Mouse (Mus musculus) spleen, adult 2 months (tissue): Measurements from ENCODE around the gene 1700007K13Rik. TPM values are rescaled to one million over a fixed set of nuclear protein-coding genes. Genes with fewer than 3 reads are reported as not detected.
A peak's percentile ranks its signal among the peaks of the same experiment; 100 is the strongest.

ENCODE experiments used
- DNase-seq, 2 experiments: peaks; one replicate each; pipeline versions ENCODE4 v3.0.0 to v3.0.0-alpha.2; 2012 to 2021; ENCODE audit warnings: low spot score in 2 of 2, low read depth in 1 of 2
- H3K27ac ChIP-seq: fragments of 200-500 bp; 2 replicates; pipeline ENCODE4 v1.5.1; 2012; ENCODE audit warnings: low read length, inconsistent platforms; ENCODE audit not compliant: insufficient read depth
- H3K27me3 ChIP-seq: fragments of 200-500 bp; 2 replicates; pipeline ENCODE4 v1.6.1; 2012; ENCODE audit warnings: mild to moderate bottlenecking, moderate library complexity, low read length, inconsistent platforms; ENCODE audit not compliant: control insufficient read depth, insufficient read depth
- H3K36me3 ChIP-seq: fragments of 200-500 bp; 2 replicates; pipeline ENCODE4 v1.6.1; 2012; ENCODE audit warnings: mild to moderate bottlenecking, low read length, inconsistent platforms; ENCODE audit not compliant: control insufficient read depth, insufficient read depth
- H3K4me1 ChIP-seq: fragments of 200-500 bp; 2 replicates; pipeline ENCODE4 v1.6.1; 2011; ENCODE audit warnings: inconsistent platforms; ENCODE audit not compliant: control insufficient read depth, insufficient read depth, insufficient read length
- H3K4me3 ChIP-seq: fragments of 200-500 bp; 2 replicates; pipeline ENCODE4 v1.5.1; 2011; ENCODE audit warnings: mild to moderate bottlenecking, inconsistent platforms; ENCODE audit not compliant: insufficient read depth, insufficient read length; ENCODE audit errors: extremely low read depth
- CTCF ChIP-seq: fragments of 200-500 bp; IDR thresholded peaks from 2 replicates; pipeline ENCODE4 v1.5.1; 2011; ENCODE audit warnings: mild to moderate bottlenecking, inconsistent platforms; ENCODE audit not compliant: insufficient read depth, insufficient read length, insufficient replicate concordance; ENCODE audit errors: extremely low read depth
- POLR2A ChIP-seq: fragments of 200-500 bp; IDR thresholded peaks from 2 replicates; pipeline ENCODE4 v1.6.1; 2011; ENCODE audit warnings: low read depth, low read length, inconsistent platforms
- WGBS: fragments of 180-500 bp; shearing (Covaris S2); methylation state at CpG from one replicate; pipeline ENCODE4 v1.1.7; 2018; 5-methylcytosine and 5-hydroxymethylcytosine counted together
- polyA plus RNA-seq: library from polyadenylated mRNA; depleted of rRNA; stranded (reverse); fragments of >200 nt; gene quantifications from 2 replicates; pipeline ENCODE4 v1.2.3, GENCODE M21; 2012

The 1700007K13Rik gene
- polyA plus RNA-seq, 1 experiment: not detected

DNA sequence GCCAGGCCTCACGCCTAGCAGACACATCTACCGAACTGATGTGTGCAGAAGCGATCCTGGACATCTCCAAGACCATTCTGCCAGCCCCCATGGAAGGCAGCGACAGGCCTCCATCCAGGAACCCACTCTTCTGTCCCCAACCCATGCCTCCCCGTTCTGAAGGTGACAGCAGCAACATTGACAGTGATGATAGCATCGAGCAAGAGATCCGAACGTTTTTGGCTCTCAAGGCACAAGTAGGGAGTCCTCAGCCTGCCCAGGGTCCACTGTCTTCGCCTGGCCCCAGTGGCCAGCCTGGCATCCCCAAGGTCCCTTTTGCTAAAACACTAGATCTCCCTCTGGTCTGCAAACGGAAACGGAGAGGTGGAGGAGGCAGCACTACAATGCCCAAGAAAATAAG is 14.5 kb downstream of the 1700007K13Rik start:
- Histone ChIP-seq H3K27ac (no peak overlapping the region), H3K27me3 (peaks cover 8% of the 10 kb centered on the region; the same call in 1 of the 2 replicates), H3K36me3 (no peaks in the 10 kb centered on the region), H3K4me3 (no peak overlapping the region), H3K4me1 (peaks cover 4% of the 10 kb centered on the region; the same call in 1 of the 2 replicates)
- WGBS: 93% methylated on average over 11 of the region's 11 CpGs
- no peak for DNase-seq
- TF ChIP-seq CTCF: no peak
- no peak for TF ChIP-seq POLR2A

DNA sequence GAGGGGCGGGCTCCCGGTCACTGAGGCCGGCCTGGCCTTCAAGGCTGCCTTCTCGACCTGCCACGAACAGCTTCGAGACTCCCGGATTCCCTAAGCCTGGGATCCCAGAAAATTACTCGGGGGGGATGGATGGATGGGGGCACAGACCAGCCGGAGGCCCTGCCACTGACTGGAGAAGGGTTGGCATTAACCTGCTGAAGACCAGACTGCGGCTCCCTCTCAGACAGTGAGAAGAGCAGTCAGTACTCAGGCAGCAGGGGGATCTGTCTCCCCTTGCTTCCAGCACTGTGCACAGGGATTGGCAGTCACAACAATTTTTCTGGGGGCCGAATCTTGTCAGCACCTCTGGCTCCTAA is 18.8 kb downstream of the 1700007K13Rik start:
- H3K27me3 ChIP-seq: peaks cover 10% of the 10 kb centered on the region; the same call in 1 of the 2 replicates
- DNase-seq: no peak
- TF ChIP-seq CTCF (no peak), POLR2A (no peak)
- peaks cover 7% of the 10 kb centered on the region; the same call in 1 of the 2 replicates for H3K4me1 ChIP-seq
- peak overlapping the region; percentile 47; the same call in 1 of the 2 replicates for H3K4me3 ChIP-seq
- 26% methylated on average over 11 of the region's 11 CpGs for WGBS
- no peaks in the 10 kb centered on the region for H3K36me3 ChIP-seq
- no peak overlapping the region for H3K27ac ChIP-seq

DNA sequence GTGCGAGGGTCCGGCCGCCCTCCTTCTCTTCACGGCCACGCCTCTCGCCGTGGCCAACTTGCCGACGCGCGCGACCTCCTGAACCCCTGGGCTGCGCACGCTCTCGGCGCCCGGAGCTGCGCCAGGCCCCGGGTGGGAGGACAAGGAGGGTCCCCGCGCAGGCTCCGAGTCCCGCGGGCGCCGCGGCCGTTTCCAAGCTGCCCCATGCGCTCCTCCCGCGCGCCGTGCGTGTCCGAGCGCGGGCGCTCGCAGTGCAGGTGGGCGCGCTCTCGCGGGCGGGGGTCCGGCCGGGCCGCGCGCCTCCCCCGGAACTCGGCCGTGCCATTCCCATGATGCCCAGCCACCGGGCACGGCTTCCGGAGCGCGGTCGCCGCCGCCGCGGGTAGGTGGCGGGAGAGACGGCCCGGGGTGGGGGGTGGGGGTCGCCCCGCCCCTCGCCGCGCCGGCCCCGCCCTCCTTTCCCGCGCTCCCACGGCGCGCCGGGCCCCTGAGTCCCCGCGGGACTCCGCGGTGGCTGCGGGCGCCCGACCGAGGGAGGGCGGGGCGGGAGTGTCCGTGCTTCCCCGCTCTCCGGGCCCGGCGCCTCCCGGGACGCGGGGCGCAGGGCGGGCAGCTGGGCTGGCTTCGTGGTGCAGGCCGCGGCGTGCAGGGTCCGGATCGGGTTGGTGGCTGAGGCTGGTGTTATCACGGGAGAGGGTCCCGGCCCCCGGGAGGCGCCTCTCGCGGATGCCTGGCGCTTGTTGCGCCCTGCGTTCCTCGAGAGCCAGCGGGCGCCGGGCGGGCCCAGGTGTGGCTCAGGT is 19.4 kb downstream of the 1700007K13Rik start, which contains the start of gene Ppp1r26:
Gene Ppp1r26, plus strand, starts transcription at position 286 of the 800 bp plus-strand sequence.
- Histone ChIP-seq H3K27ac (no peak within 1 kb of the TSS), H3K4me1 (peaks cover 7% of the 10 kb centered on the region; the same call in 1 of the 2 replicates), H3K36me3 (no peaks in the 10 kb centered on the region), H3K4me3 (peak within 1 kb of the TSS; percentile 47), H3K27me3 (peaks cover 10% of the 10 kb centered on the region; the same call in 1 of the 2 replicates)
- 2% methylated on average over 114 of the region's 118 CpGs for WGBS
- no peak for TF ChIP-seq POLR2A
- no peak for TF ChIP-seq CTCF
- no peak for DNase-seq

DNA sequence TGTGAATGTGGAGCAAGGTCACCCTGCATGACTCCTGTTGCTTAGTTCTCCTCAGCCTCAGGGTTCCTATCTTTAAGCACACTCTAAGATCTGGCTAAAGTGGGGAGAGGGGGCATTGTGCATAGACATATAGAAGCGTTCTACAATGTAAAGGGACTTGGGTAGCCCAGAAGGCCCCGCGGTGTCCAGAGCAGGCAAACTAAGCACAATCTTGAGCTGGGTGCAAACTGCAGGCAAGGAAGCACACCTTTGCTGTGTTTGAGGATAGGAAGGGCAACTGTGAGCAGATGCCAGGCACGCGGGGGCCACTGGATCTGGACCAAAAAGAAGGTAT is 20.0 kb downstream of the 1700007K13Rik start:
- H3K4me3 ChIP-seq: peak overlapping the region; percentile 47; the same call in 1 of the 2 replicates
- WGBS: 10% methylated on average over 5 of the region's 5 CpGs
- no peak for TF ChIP-seq CTCF
- TF ChIP-seq POLR2A: no peak
- no peak for DNase-seq
- H3K27me3 ChIP-seq: peaks cover 10% of the 10 kb centered on the region; the same call in 1 of the 2 replicates
- H3K27ac ChIP-seq: no peak overlapping the region
- H3K4me1 ChIP-seq: peaks cover 7% of the 10 kb centered on the region; the same call in 1 of the 2 replicates
- no peaks in the 10 kb centered on the region for H3K36me3 ChIP-seq

DNA sequence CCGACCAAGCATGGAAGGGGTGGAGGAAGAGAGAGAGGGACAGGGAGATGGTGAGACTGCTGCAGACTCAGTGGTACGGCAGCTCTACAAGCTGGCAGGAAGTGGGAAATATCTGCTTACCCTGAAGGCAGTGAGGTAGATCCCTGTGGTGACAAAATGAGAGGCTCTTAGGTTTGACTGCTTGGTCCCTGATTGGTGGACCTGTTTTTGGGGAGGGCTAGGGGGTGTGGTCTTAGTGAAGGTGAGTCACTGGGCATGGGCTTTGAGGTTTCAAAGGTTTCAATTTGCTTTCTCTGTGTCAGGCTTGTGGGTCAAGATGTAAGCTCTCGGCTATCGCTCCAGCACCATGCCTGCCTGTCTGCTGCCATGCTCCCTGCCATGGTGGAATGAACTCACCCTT is 21.1 kb downstream of the 1700007K13Rik start:
- peaks cover 7% of the 10 kb centered on the region; the same call in 1 of the 2 replicates for H3K4me1 ChIP-seq
- H3K4me3 ChIP-seq: no peak overlapping the region
- peaks cover 10% of the 10 kb centered on the region; the same call in 1 of the 2 replicates for H3K27me3 ChIP-seq
- TF ChIP-seq POLR2A (no peak), CTCF (no peak)
- no peak overlapping the region for H3K27ac ChIP-seq
- no peak for DNase-seq
- H3K36me3 ChIP-seq: no peaks in the 10 kb centered on the region
- WGBS: 60% methylated on average over 4 of the region's 4 CpGs

- no peak for DNase-seq
- Histone ChIP-seq H3K4me3 (no peak overlapping the region), H3K27ac (no peak overlapping the region), H3K4me1 (no peaks in the 10 kb centered on the region), H3K27me3 (no peaks in the 10 kb centered on the region), H3K36me3 (no peaks in the 10 kb centered on the region)
- WGBS: 44% methylated on average over 6 of the region's 6 CpGs
- TF ChIP-seq POLR2A: no peak
- TF ChIP-seq CTCF: no peak
Observed at GRCm38 (mm10) chr2:28440842-28441241, 25.3 kb downstream of the 1700007K13Rik start.

DNA sequence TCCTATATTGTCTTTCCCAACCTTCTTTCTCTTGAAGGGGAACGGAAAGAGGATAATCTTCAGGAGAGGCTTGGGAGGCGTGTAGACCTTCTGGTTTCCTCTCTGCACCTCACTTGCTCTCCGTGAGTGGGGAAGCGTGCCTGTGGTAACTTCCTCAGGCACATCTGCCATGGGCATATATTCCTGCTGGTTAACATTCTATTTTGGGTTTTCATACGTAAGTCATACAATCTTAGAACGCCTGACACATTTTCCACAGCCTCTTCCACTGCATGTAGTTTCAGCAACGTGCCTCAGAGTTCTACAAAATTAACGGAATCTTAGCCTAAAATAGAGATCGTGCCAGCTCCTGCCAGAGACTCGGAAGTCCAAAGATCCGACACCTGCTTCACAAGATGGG is 30.7 kb downstream of the 1700007K13Rik start:
- H3K4me1 ChIP-seq: no peaks in the 10 kb centered on the region
- H3K4me3 ChIP-seq: no peak overlapping the region
- H3K27me3 ChIP-seq: no peaks in the 10 kb centered on the region
- no peak for TF ChIP-seq CTCF
- TF ChIP-seq POLR2A: no peak
- no peaks in the 10 kb centered on the region for H3K36me3 ChIP-seq
- WGBS: 81% methylated on average over 11 of the region's 11 CpGs
- H3K27ac ChIP-seq: no peak overlapping the region
- DNase-seq: no peak
